In genomic region chr13:92483852-92484463, GRCm38 (mm10) we compare ENCODE assay signal across 8 mouse cellular contexts. TPM values are rescaled to one million over a fixed set of nuclear protein-coding genes. Genes with fewer than 3 reads are reported as not detected.
DNase-seq lines count a peak whose midpoint lies in the region; ATAC-seq lines count a peak whose summit lies in the region.

TSS of gene Fam151b (minus strand) at chr13:92484015.

- no peaks in the 10 kb centered on the region for H3K9me3 ChIP-seq in megakaryocyte, embryonic 14.5 days

- peaks cover 12% of the 10 kb centered on the region for H3K4me1 ChIP-seq in megakaryocyte, embryonic 14.5 days

- H3K27me3 ChIP-seq in megakaryocyte, embryonic 14.5 days (replicated peaks), result no peaks in the 10 kb centered on the region

- H3K36me3 ChIP-seq in megakaryocyte, embryonic 14.5 days (replicated peaks; ENCODE audit: low read length), result peaks cover 19% of the 10 kb centered on the region

- peak within 1 kb of the TSS; percentile 94 for H3K4me3 ChIP-seq in megakaryocyte, embryonic 14.5 days (replicated peaks)

- ATAC-seq in inflammation-experienced regulatory T-cells, adult 6 months, result peak; percentile 98

- DNase-seq in adrenal gland, adult 8-10 months, result peak; percentile 93
- peak; percentile 91 for DNase-seq in embryo, embryonic 11.5 days (ENCODE audit: low read depth, low spot score)
- peak; percentile 88 for DNase-seq in gastrocnemius, postnatal 25 days
- DNase-seq in left cerebral cortex, adult 9 months (ENCODE audit: low spot score in 2 of 2), result peak; percentile 78 to 91
- DNase-seq in right cerebral cortex, adult 2 months (ENCODE audit: low spot score in 2 of 2), result peak; percentile 93
- DNase-seq in urinary bladder, postnatal 10 days (ENCODE audit: low spot score), result peak; percentile 49

RNA-seq across cellular contexts. Expression of gene Fam151b, which starts in this region (rescaled TPM):
- total RNA-seq in adrenal gland, adult 8-10 months (2022), result 1 to 10 TPM; 4.2 to 9.2 (median 7.1) TPM
- 1 to 10 TPM; 2.0 to 2.4 TPM for total RNA-seq in gastrocnemius, postnatal 25 days (2021)
- polyA plus RNA-seq in inflammation-experienced regulatory T-cells, adult 6 months (2017; shearing (Covaris generic)), result under 1 TPM in 1 of 3 experiments, not detected in 2; 0.63 TPM
- polyA plus RNA-seq in megakaryocyte, embryonic 14.5 days (2012; ENCODE audit: insufficient read depth, low replicate concordance), result not detected in 2 replicates

Comparison
In these comparisons a context has a peak if more than half of its experiments do, and no peak if none do; other contexts are left out.
1. Peak in every context shown above with its lines: DNase-seq, ATAC-seq and H3K4me3 ChIP-seq.
2. Peak in ATAC-seq in inflammation-experienced regulatory T-cells, adult 6 months; RNA of the gene not detected or under 1 TPM.